Mouse (Mus musculus): ENCODE results near the gene Stab2. TPM values are rescaled to one million over a fixed set of nuclear protein-coding genes. Genes with fewer than 3 reads are reported as not detected.

Gene Stab2
- total RNA-seq, 2 experiments from 2014 or later = 0.28 to 0.30 TPM

GRCm38 (mm10) chr10:86825871-86826522 lies 181.8 kb downstream of the Stab2 start:
- no peak for DNase-seq

GRCm38 (mm10) chr10:86824871-86825270 lies 183.0 kb downstream of the Stab2 start:
- DNase-seq = no peak

- no peak for DNase-seq
These were observed 183.7 kb downstream of the Stab2 start for GRCm38 (mm10) chr10:86824093-86824492.

GRCm38 (mm10) chr10:86821014-86821413 lies 186.8 kb downstream of the Stab2 start:
- DNase-seq = no peak

GRCm38 (mm10) chr10:86819649-86820165 lies 188.1 kb downstream of the Stab2 start:
- peak; percentile 45 to 47 for DNase-seq

GRCm38 (mm10) chr10:86815133-86815532 lies 192.7 kb downstream of the Stab2 start:
- DNase-seq = no peak

- no peak for DNase-seq
These were observed 193.3 kb downstream of the Stab2 start for GRCm38 (mm10) chr10:86814292-86815131.

- DNase-seq = no peak
These were observed 197.2 kb downstream of the Stab2 start for GRCm38 (mm10) chr10:86810612-86811011.

- DNase-seq = no peak
These were observed 197.8 kb downstream of the Stab2 start for GRCm38 (mm10) chr10:86810000-86810399.

- no peak for DNase-seq
These were observed 199.6 kb downstream of the Stab2 start for GRCm38 (mm10) chr10:86808013-86808758.

GRCm38 (mm10) chr10:86807362-86807761 lies 200.5 kb downstream of the Stab2 start:
- DNase-seq = no peak

GRCm38 (mm10) chr10:86796073-86796741 lies 211.6 kb downstream of the Stab2 start:
- no peak for DNase-seq

GRCm38 (mm10) chr10:86794794-86795535 lies 212.9 kb downstream of the Stab2 start:
- DNase-seq = no peak

- no peak for DNase-seq
These were observed 213.6 kb downstream of the Stab2 start for GRCm38 (mm10) chr10:86794196-86794595.

GRCm38 (mm10) chr10:86793509-86793951 lies 214.3 kb downstream of the Stab2 start:
- DNase-seq = no peak

GRCm38 (mm10) chr10:86791507-86792184 lies 216.2 kb downstream of the Stab2 start:
- no peak for DNase-seq
